Mouse (Mus musculus) left cerebral cortex, postnatal 25 days (tissue): ENCODE measurements around the gene Zfp13. TPM values are rescaled to one million over a fixed set of nuclear protein-coding genes. Genes with fewer than 3 reads are reported as not detected.

Source experiments
- DNase-seq, 2 experiments: peaks; one replicate each; pipeline ENCODE4 v3.0.0; 2022; ENCODE audit warnings: low spot score in 2 of 2, mixed read lengths in 1 of 2
- intact Hi-C: fragments of 180-260 bp; cut with DNase I; formaldehyde crosslinking; loops from one replicate; pipeline ENCODE4 v1.15.1; 2025
- total RNA-seq, 2 experiments: library from RNA; stranded (reverse); gene quantifications; 2 replicates each; pipeline ENCODE4 v1.2.3; 2021

Zfp13 gene
- total RNA-seq, 2 experiments from 2014 or later: 23.7 to 25.3 TPM

DNA sequence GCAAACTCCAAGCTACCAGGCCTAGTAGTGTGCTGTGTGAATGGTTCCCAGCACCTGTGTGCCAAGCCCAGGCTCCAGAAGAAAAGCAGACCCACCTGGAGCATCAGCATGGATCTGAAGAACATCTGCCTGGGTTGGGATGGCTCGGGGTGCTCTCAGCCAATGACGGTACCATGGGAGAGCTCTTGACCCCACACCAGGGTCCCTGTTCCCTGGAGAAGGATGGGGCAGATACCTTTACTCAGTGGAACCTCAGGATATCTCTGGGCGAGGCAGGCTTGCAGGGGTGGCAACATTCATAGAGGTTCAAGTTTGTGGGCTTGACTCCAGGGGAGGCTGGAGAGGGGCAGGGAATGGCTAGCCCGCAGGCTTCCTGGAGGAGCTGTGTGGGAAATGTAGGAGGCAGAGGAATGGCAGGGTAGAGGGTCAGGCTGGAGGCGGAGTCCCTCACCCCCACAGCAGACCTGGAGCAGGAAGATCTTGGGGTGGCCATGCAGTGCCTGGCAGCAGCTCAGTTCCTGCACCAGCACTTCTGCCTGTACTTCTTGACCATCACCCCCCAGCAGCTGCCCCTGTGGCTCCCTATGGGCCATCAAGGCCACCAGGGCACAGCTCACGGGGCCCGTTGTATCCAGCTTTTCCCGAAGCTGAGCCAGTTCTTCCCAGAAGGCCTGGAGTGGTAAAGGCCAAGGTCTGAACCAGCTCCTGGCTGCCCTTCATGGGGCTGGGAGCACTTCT is 46.2 kb downstream of the Zfp13 start:
- no peak for DNase-seq
- intact Hi-C loops: no loop called here

DNA sequence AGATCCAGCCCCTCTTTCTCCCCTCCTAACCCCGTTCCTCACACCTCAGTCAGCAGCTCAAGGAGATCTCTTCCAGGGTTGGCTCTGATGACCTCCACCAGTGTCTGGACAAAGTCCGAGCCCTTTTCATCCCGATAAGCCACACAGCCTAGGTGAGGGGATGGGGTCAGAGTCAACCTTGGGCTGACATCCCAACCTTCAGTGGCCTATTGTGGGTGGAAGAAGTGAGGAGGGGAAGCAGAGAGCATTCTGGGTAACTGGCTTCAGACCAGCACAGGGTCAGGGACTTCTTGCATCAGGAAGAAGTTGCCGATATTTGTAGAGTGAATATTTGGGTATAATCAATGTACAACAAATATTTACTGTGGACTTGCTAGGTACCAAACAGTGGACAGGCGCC is 47.3 kb downstream of the Zfp13 start:
- DNase-seq: no peak
- intact Hi-C loops: no loop called here

DNA sequence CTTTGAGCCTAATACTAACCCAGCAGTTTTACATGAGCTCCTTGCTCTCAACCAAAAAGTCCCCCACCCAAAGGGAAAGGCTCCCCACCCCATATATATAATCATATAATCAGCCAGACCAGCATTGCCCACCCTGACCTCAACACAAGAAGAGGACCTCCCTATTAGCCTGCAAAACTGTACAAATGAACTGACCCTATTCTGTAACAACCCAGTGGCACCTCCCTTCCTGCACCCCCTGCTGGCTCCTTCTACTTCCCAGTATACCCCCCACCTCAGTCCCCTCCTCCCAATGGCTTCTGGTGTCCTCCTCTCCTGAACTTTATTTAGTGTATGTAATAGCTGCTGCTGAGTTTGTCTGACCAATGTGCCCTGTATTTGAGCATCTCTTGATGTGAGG is 47.9 kb downstream of the Zfp13 start:
- intact Hi-C loops: no loop called here
- no peak for DNase-seq

DNA sequence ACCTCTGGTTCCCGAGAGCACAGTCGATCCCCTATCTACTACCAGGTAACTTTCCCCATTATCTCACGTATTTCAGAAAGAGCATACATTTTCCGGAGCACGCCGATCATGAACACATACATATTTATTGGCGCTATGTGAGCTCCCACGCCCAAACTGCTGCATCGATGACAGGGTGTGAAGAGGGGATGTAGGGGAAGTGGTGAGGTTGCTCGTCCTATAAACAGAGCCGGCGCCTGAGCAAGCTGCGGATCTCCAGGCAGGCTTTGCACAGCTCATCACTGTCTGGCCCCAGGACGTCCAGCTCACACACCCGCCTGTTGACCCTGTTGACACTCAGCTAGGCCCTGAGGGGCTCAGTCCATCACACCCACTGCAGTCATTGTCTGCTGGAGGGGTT is 48.4 kb downstream of the Zfp13 start:
- DNase-seq: peak; percentile 30 to 34
- intact Hi-C loops: no loop called here

DNA sequence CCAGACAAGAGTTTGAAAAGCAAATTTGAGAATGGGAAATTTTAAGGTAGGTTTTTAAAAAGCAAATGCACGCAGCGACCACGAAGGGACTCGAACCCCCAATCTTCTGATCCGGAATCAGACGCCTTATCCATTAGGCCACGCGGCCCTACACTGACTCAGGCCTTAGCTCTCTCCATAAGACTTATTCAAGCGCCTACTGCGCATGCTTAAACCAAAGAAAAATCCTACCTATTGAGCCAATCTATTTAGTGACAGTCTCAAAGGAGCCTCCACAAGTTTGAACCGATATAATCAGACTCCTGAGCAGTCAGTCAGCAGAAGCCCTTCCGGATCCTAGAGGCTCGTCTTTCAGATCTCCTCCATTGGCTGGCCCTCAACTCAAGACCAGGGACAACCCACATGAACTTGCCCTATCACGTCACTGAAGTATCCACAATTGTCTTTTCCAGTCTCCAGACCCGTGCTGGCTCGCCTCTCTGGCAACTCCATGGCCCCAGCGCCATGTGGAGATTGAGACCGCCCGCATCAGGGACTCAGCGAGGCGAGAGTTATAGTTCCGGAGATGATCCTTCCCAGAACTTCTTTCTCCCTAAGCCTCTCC is 49.0 kb downstream of the Zfp13 start:
- intact Hi-C loops: no loop called here
- DNase-seq: peak; percentile 98

DNA sequence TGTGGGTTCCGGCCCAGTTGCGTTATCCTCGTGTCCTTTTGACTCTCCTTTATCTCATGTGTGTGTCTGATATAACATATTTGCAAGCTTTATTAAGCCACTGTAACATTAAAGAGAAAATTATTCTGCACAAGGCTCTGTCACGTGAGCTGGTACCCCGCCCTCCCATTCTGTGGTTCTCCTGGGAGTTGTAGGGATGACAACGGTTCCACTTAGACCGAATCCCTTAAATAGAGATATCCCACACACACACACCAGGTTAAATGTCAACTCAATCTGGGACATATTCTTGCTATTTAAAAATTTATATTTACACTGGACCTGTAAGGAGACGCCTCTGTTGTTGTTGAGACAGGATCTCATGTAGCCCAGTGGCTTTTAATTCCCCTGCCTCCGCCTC is 49.8 kb downstream of the Zfp13 start:
- intact Hi-C loops: loop anchor here (5.0 kb wide), 2 partner anchors 357 to 682 kb away; partner anchors contain the start of genes Zfp40 and Zfp945
- peak; percentile 41 to 57 for DNase-seq

DNA sequence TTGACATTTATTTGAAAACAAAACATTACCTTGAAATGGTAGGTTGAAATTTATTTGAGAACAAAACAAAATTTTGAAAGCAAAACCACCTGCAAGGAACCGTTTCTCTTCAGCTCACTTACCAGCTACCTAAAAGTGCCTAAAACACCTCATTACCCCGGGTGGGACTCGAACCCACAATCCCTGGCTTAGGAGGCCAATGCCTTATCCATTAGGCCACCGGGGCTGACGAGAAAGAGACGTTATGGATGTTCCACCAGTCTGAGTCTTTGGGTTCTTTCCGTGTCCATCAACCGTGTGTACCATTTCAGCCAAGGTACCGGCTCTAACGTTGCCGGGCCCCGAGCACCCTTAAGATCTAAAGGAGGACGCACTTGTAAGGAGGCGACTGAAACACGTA is 50.7 kb downstream of the Zfp13 start:
- intact Hi-C loops: loop anchor here (5.0 kb wide), 2 partner anchors 356 to 681 kb away; partner anchors contain the start of genes Zfp40 and Zfp945
- peak; percentile 88 to 95 for DNase-seq

DNA sequence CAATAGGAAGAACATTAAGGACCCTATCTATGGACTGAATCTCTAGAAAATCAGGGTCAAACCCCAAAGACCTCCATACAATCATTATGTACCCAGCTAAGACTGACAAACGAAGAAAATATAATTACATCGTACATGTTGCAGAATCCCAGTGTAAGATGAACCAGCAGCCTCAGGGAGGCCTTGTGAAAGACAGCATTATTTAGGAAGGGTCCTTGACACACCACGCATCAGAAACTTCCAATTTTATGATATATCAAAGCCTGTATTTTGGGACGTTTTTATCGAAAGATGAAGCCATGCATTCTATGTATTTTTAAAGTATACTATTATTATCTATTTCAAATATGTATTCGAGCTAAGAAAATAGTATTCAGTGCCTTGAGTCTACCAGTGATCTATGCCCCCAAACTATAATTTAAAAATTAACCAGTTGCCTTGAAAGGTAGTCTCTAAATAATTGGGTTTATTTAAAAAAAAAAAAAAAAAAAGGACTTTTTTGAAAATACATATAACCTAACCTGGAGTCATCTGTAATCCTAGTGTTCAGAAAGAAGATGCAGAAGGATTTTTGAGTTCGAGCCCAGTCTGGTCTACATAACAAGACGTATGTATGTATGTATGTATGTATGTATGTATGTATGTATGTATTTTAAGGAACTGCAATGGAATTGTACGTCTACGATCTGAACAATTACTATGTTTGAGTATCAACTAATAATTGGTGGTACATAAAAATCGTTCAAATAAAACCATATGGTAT is 51.4 kb downstream of the Zfp13 start:
- DNase-seq: no peak

DNA sequence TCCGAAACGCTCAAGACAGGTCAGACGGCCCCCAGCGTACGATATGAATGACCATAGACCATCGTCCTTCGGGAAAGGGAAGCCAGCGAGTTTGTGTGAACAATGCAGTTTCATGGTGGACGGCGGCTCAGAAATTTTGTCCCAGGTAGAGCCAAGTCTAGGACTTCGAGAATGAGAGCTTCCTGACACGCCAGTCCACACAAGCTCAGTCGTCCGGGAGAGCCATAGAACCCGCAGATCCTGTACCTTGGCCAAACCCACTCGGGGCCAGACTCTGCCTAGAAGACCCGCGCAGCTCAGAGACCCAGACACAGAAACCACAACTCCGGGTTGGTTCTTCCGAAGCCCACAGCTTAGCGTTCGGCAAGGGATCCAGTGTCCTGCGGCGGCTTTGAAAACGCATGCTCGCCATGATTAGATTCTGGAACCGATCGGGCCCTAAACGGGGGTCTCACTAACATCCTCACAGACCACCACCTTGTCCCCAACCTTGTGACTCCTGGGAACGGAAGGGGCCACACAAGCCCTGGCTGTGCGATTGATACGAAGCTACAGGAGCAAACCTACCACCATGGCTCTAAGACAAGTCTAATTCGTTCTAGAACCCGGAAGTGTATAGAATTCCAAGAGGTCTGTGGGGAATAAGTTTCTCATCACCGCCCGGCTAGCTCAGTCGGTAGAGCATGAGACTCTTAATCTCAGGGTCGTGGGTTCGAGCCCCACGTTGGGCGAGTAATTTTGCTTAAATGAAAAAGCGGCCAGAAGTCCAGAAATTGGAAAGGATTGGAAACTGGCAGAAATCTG is 52.4 kb downstream of the Zfp13 start:
- intact Hi-C loops: loop anchor here (5.0 kb wide), 2 partner anchors 355 to 680 kb away; partner anchors contain the start of genes Zfp40 and Zfp945
- peak; percentile 88 to 94 for DNase-seq

More for the DNA sequence above, 51.4 kb downstream of the Zfp13 start:
- intact Hi-C loops: loop anchor here (5.0 kb wide), 2 partner anchors 356 to 681 kb away; partner anchors contain the start of genes Zfp40 and Zfp945

DNA sequence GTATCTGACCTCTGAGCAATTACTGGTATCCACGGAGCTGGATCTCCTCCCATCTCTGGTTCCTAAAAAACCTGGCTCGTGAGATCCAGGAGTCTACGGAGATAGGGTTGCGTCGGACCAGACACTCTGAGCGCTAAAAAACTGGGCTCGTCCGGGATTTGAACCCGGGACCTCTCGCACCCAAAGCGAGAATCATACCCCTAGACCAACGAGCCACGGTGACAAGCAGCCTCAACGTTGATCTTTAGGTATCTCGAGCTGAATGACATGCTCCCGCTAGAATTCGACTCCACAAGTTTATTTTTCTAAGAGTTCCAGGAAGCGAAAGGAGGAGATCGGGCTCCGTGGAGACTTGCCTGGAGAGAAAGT is 53.0 kb downstream of the Zfp13 start:
- intact Hi-C loops: loop anchor here (5.0 kb wide), 2 partner anchors 354 to 679 kb away; partner anchors contain the start of genes Zfp40 and Zfp945
- DNase-seq: peak in 1 of 2 experiments; percentile 87

DNA sequence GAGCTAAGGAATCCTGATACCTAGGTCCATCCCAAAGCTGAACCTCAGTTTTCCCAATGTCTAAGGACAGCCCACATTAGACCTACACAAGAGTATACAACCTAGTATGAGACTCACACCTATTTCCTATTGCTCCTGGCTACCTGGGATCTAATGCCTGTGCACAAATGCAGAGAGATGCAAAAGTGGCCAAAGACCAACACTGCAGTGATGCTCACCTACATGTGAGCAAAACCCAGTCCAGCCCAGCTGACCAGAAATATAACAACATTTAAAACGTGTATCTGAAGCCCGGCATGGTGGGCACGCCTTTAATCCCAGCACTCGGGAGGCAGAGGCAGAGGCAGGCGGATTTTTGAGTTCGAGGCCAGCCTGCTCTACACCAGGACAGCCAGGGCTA is 53.4 kb downstream of the Zfp13 start:
- no peak for DNase-seq
- intact Hi-C loops: loop anchor here (5.0 kb wide), 2 partner anchors 354 to 679 kb away; partner anchors contain the start of genes Zfp40 and Zfp945

DNA sequence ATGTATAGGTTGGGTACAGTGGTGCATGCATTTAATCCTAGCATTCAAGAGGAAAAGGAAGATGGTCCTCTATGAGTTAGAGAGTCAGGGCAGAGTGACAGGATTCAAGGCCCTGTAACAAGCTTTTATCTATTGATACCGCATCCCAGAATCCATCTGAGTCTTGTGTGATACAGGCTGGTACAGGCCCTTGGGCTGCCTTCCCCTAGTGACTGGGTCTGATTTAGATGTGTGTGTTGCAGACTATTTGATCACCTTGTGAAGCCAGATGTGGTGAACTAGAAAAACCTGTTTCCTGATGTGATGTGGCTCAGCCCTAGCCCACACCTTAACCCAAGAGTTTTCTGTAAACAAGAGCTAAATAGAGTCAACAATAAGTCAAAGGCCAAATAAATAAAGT is 54.5 kb downstream of the Zfp13 start:
- DNase-seq: peak in 1 of 2 experiments; percentile 1
- intact Hi-C loops: loop anchor here (5.0 kb wide), 2 partner anchors 352 to 677 kb away; partner anchors contain the start of genes Zfp40 and Zfp945

DNA sequence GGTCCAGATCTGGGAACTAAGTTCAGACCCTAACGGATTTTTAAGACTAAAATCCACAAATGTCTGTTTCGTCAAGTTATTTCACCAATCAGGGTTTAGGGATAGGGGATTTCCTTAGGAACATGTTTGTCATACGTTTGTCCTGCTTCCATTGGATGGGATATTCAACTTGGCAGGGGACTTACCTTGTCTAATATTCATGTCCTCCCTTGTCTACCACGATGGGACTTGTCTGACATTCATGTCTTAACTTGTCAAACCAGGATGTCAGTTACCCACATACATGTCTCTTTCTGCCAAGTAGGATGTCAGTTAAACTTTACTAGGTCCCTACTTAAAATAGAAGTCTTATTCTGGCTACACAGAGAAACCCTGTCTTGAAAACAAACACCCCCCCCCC is 55.3 kb downstream of the Zfp13 start:
- no peak for DNase-seq
- intact Hi-C loops: no loop called here

DNA sequence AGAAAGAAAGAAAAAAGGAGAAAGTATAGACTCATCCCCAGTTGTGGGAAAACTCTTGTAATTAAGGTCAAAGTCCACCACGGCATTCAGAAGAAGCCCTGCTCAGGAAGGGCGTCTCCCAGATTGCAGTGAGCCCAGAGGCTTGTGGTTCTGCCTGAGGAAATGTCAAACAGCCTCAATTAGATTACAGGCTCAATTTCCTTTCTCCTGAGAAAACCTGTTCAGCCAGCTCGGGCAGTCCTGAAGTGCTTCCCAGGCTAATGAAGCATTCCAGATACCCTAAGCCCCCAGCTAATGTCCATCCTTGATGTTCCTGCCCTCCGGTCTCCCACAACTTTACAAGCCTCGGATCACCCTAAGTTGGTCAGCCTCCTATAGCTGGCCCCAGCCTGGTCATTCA is 56.0 kb downstream of the Zfp13 start:
- DNase-seq: no peak

DNA sequence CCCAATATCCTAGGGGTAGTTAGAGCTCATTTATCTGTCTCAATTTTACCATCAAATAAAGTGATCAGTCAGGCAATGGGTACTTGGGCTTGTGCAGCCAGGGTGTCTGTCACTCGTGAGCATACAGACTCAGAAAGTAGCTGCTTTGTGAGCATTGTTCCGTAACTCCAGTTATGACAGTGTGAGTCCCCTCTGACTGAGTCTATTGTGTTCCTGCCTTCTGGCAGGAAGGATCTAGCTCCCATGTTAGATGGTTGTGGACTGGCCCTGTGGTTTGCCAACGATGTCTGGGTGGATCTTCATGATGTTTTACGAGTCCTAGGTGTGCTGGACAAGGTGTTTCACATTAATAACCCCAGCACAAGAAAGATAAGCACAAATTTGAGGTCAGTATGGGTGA is 56.5 kb downstream of the Zfp13 start:
- intact Hi-C loops: no loop called here
- DNase-seq: peak in 1 of 2 experiments; percentile 3

More for the DNA sequence above, 56.0 kb downstream of the Zfp13 start:
- intact Hi-C loops: no loop called here

DNA sequence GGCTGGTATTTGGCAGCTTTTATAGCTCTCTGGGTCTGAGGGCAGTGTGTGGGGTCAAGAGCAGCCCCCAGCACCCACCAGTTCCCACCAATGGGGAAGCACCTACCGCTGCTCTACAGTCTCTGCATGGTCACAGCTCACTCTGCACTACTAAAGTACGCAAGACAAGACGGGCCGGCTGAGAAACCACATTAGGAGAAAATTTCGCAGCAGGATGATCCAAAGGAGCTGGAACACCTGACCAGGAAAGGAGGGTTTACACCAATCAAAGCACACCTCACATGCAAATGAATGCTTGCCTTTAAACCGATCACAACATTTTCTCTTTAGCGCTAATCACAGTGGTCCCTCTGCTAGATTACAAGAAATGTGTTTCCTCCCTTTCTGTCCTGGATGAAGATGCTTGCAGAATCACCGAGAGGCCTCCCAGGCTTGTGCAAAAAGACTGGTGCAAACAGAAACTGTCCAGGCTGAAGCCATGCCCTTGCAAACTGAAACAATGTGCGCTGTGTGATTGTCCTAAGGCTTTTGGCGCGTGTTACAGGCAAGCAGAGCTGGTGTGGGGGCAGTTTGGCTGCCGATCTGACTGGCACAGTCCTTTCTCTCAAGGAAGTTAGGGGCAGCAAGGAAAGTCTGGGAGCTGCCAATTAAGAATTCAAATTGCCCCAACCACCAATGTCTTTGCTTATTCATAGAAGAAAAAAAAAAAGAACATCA is 57.1 kb downstream of the Zfp13 start:
- DNase-seq: peak in 1 of 2 experiments; percentile 31
- intact Hi-C loops: no loop called here

DNA sequence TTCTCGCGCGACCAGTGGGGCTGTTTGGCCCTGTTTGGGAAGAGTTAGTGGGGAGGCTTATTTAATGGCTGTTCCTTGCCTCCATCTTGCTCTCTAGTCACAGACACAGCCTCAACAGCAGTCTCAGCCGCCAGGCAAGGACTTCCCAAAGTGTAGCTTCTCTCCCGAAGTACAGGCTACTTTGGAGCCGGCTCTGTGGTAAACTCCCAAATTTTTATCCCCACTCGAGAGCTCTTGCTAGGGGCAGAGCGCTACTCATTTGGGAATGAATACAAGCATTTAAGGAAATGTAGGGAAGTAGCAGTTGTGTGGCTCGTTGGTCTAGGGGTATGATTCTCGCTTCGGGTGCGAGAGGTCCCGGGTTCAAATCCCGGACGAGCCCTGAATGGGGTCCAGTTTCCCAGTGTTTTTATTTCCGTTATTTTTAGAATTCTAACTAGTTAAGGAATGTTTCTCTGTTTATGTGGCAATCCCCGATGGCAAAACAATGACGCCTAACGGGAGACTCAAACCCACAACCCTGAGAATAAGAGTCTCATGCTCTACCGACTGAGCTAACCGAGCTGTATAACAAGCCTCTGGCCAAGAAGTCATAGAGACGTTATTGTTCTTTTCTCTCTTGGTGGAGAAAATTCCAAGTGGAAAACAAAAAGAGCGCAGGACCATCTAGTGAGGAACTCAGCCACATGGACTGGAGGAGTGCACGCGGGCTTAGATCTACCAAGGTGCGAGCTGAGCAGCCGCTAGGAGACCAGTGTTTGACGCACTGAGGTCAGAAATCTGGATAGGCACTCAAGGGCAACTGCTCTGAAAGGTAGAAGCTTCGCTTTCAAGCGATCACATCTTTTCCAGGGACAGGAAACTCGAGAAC is 58.4 kb downstream of the Zfp13 start:
- intact Hi-C loops: no loop called here
- DNase-seq: peak in 1 of 2 experiments; percentile 45

DNA sequence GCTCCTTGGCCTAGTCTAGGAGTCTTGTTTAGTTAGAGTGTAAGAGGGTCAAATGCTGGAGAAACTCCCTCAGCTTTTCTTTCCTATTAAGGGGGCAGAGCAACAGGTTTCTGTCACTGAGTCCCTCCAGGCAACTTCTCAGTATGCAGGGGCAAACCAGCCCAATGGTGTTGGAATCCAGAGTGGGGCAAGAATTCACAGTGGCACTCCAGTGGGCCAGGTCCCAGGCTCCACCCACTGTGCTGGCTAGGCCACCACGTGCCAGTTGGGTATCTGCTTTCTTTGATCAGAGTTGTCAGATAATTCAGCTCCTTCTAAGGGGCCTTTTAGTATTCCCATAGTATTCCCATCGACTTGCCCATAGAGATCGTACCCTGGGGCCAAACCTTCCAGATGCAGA is 59.2 kb downstream of the Zfp13 start:
- intact Hi-C loops: no loop called here

More for the DNA sequence above, 59.2 kb downstream of the Zfp13 start:
- DNase-seq: peak in 1 of 2 experiments; percentile 1
